Mouse (Mus musculus): ENCODE results near the gene Chst3. TPM values are rescaled to one million over a fixed set of nuclear protein-coding genes. Genes with fewer than 3 reads are reported as not detected.
"Not testable (repeated sequence)": the region's sequence is repeated elsewhere in the genome, so short reads cannot be mapped to it uniquely, and the experiment has no call there.

Gene Chst3
- polyA plus RNA-seq, 1 experiment from 2014 or later = 0.48 TPM

GRCm38 (mm10) chr10:60196971-60197370 is 22.1 kb downstream of the Chst3 start:
- ATAC-seq (replicated peaks; ENCODE audit: low FRiP score) (no peak), DNase-seq (ENCODE audit: low spot score) (no peak)
- Histone ChIP-seq H3K27me3 (replicated peaks; ENCODE audit: control insufficient read depth, insufficient read depth, low read length) (peaks cover 9% of the 10 kb centered on the region), H3K4me3 (ENCODE audit: low read depth, low read length) (no peak overlapping the region), H3K27ac (ENCODE audit: low read depth, low read length) (no peak overlapping the region), H3K4me2 (no peak overlapping the region), H3K9me3 (ENCODE audit: control insufficient read depth, low read length) (no peaks in the 10 kb centered on the region), H3K4me1 (replicated peaks; ENCODE audit: control insufficient read depth, insufficient read depth, low read length) (peaks cover 7% of the 10 kb centered on the region; the same call in 1 of the 2 replicates), H3K36me3 (ENCODE audit: control insufficient read depth, insufficient read depth, low read length) (no peaks in the 10 kb centered on the region), H3K9ac (ENCODE audit: low read depth, low read length) (no peak overlapping the region)
- 67% methylated on average over 5 of the region's 5 CpGs for WGBS

- no peaks in the 10 kb centered on the region for H3K9me3 ChIP-seq (ENCODE audit: control insufficient read depth, low read length)
- no peaks in the 10 kb centered on the region for H3K36me3 ChIP-seq (ENCODE audit: control insufficient read depth, insufficient read depth, low read length)
- H3K4me2 ChIP-seq = no peak overlapping the region
- peaks cover 7% of the 10 kb centered on the region; the same call in 1 of the 2 replicates for H3K4me1 ChIP-seq (replicated peaks; ENCODE audit: control insufficient read depth, insufficient read depth, low read length)
- H3K27me3 ChIP-seq (replicated peaks; ENCODE audit: control insufficient read depth, insufficient read depth, low read length) = peaks cover 17% of the 10 kb centered on the region
- WGBS = 41% methylated on average over 4 of the region's 4 CpGs
- H3K27ac ChIP-seq (ENCODE audit: low read depth, low read length) = no peak overlapping the region
- H3K9ac ChIP-seq (ENCODE audit: low read depth, low read length) = no peak overlapping the region
- ATAC-seq (replicated peaks; ENCODE audit: low FRiP score) (no peak), DNase-seq (ENCODE audit: low spot score) (no peak)
- H3K4me3 ChIP-seq (ENCODE audit: low read depth, low read length) = no peak overlapping the region
These were observed 24.0 kb downstream of the Chst3 start for GRCm38 (mm10) chr10:60195087-60195486.

GRCm38 (mm10) chr10:60193532-60194423 is 25.3 kb downstream of the Chst3 start:
- 19% methylated on average over 19 of the region's 19 CpGs for WGBS
- no peaks in the 10 kb centered on the region for H3K9me3 ChIP-seq (ENCODE audit: control insufficient read depth, low read length)
- no peak overlapping the region for H3K4me3 ChIP-seq (ENCODE audit: low read depth, low read length)
- ATAC-seq (replicated peaks; ENCODE audit: low FRiP score) (peak; percentile 57), DNase-seq (ENCODE audit: low spot score) (peak; percentile 43)
- H3K27me3 ChIP-seq (replicated peaks; ENCODE audit: control insufficient read depth, insufficient read depth, low read length) = peaks cover 17% of the 10 kb centered on the region
- no peak overlapping the region for H3K27ac ChIP-seq (ENCODE audit: low read depth, low read length)
- H3K4me2 ChIP-seq = peak overlapping the region; percentile 47
- H3K36me3 ChIP-seq (ENCODE audit: control insufficient read depth, insufficient read depth, low read length) = no peaks in the 10 kb centered on the region
- no peak overlapping the region for H3K9ac ChIP-seq (ENCODE audit: low read depth, low read length)
- peaks cover 7% of the 10 kb centered on the region; the same call in 1 of the 2 replicates for H3K4me1 ChIP-seq (replicated peaks; ENCODE audit: control insufficient read depth, insufficient read depth, low read length)

GRCm38 (mm10) chr10:60191796-60192195 is 27.3 kb downstream of the Chst3 start:
- DNase-seq (ENCODE audit: low spot score) = peak; percentile 68
- H3K4me1 ChIP-seq (replicated peaks; ENCODE audit: control insufficient read depth, insufficient read depth, low read length) = peaks cover 7% of the 10 kb centered on the region; the same call in 1 of the 2 replicates
- H3K27ac ChIP-seq (ENCODE audit: low read depth, low read length) = no peak overlapping the region
- under 1% methylated on average over 17 of the region's 17 CpGs for WGBS
- H3K27me3 ChIP-seq (replicated peaks; ENCODE audit: control insufficient read depth, insufficient read depth, low read length) = peaks cover 22% of the 10 kb centered on the region
- H3K36me3 ChIP-seq (ENCODE audit: control insufficient read depth, insufficient read depth, low read length) = no peaks in the 10 kb centered on the region
- H3K9me3 ChIP-seq (ENCODE audit: control insufficient read depth, low read length) = no peaks in the 10 kb centered on the region
- H3K9ac ChIP-seq (ENCODE audit: low read depth, low read length) = no peak overlapping the region
- ATAC-seq (replicated peaks; ENCODE audit: low FRiP score) = no peak
- H3K4me3 ChIP-seq (ENCODE audit: low read depth, low read length) = peak overlapping the region; percentile 31
- peak overlapping the region; percentile 62 for H3K4me2 ChIP-seq

GRCm38 (mm10) chr10:60189534-60190186 is 29.4 kb downstream of the Chst3 start:
- Histone ChIP-seq H3K27ac (ENCODE audit: low read depth, low read length) (no peak overlapping the region), H3K9me3 (ENCODE audit: control insufficient read depth, low read length) (no peaks in the 10 kb centered on the region), H3K9ac (ENCODE audit: low read depth, low read length) (no peak overlapping the region), H3K4me3 (ENCODE audit: low read depth, low read length) (no peak overlapping the region), H3K27me3 (replicated peaks; ENCODE audit: control insufficient read depth, insufficient read depth, low read length) (peaks cover 43% of the 10 kb centered on the region), H3K4me2 (no peak overlapping the region), H3K4me1 (replicated peaks; ENCODE audit: control insufficient read depth, insufficient read depth, low read length) (peaks cover 7% of the 10 kb centered on the region; the same call in 1 of the 2 replicates), H3K36me3 (ENCODE audit: control insufficient read depth, insufficient read depth, low read length) (no peaks in the 10 kb centered on the region)
- WGBS = 78% methylated on average over 6 of the region's 6 CpGs
- DNase-seq (ENCODE audit: low spot score) (no peak), ATAC-seq (replicated peaks; ENCODE audit: low FRiP score) (no peak)

GRCm38 (mm10) chr10:60186191-60186945 is 32.7 kb downstream of the Chst3 start:
- DNase-seq (ENCODE audit: low spot score) = no peak
- H3K36me3 ChIP-seq (ENCODE audit: control insufficient read depth, insufficient read depth, low read length) = no peaks in the 10 kb centered on the region
- H3K9ac ChIP-seq (ENCODE audit: low read depth, low read length) = no peak overlapping the region
- no peak overlapping the region for H3K27ac ChIP-seq (ENCODE audit: low read depth, low read length)
- no peak overlapping the region for H3K4me2 ChIP-seq
- no peak overlapping the region for H3K4me3 ChIP-seq (ENCODE audit: low read depth, low read length)
- no peaks in the 10 kb centered on the region for H3K4me1 ChIP-seq (replicated peaks; ENCODE audit: control insufficient read depth, insufficient read depth, low read length)
- no peaks in the 10 kb centered on the region for H3K9me3 ChIP-seq (ENCODE audit: control insufficient read depth, low read length)
- ATAC-seq (replicated peaks; ENCODE audit: low FRiP score) = no peak
- WGBS = 46% methylated on average over 44 of the region's 44 CpGs
- peaks cover 31% of the 10 kb centered on the region for H3K27me3 ChIP-seq (replicated peaks; ENCODE audit: control insufficient read depth, insufficient read depth, low read length)

- 72% methylated on average over 10 of the region's 10 CpGs for WGBS
- Histone ChIP-seq H3K4me3 (ENCODE audit: low read depth, low read length) (no peak overlapping the region), H3K4me2 (no peak overlapping the region), H3K27ac (ENCODE audit: low read depth, low read length) (no peak overlapping the region), H3K9ac (ENCODE audit: low read depth, low read length) (no peak overlapping the region), H3K36me3 (ENCODE audit: control insufficient read depth, insufficient read depth, low read length) (no peaks in the 10 kb centered on the region), H3K27me3 (replicated peaks; ENCODE audit: control insufficient read depth, insufficient read depth, low read length) (peaks cover 26% of the 10 kb centered on the region), H3K4me1 (replicated peaks; ENCODE audit: control insufficient read depth, insufficient read depth, low read length) (no peaks in the 10 kb centered on the region), H3K9me3 (ENCODE audit: control insufficient read depth, low read length) (no peaks in the 10 kb centered on the region)
- ATAC-seq (replicated peaks; ENCODE audit: low FRiP score) = no peak
- DNase-seq (ENCODE audit: low spot score) = no peak
These were observed 33.9 kb downstream of the Chst3 start for GRCm38 (mm10) chr10:60185023-60185709.

GRCm38 (mm10) chr10:60175306-60175705 is 43.8 kb downstream of the Chst3 start:
- not testable (repeated sequence) for H3K4me3 ChIP-seq (ENCODE audit: low read depth, low read length); DNase-seq (ENCODE audit: low spot score); ATAC-seq (replicated peaks; ENCODE audit: low FRiP score); H3K27ac ChIP-seq (ENCODE audit: low read depth, low read length); H3K4me2 ChIP-seq; H3K36me3 ChIP-seq (ENCODE audit: control insufficient read depth, insufficient read depth, low read length); H3K4me1 ChIP-seq (replicated peaks; ENCODE audit: control insufficient read depth, insufficient read depth, low read length); H3K9ac ChIP-seq (ENCODE audit: low read depth, low read length); H3K9me3 ChIP-seq (ENCODE audit: control insufficient read depth, low read length); H3K27me3 ChIP-seq (replicated peaks; ENCODE audit: control insufficient read depth, insufficient read depth, low read length)
- WGBS = 88% methylated on average over 9 of the region's 9 CpGs
